Mouse (Mus musculus) heart, postnatal 0 days (tissue): ENCODE measurements at regions not wholly inside any gene's neighbourhood (a gene's known extent, or its start where the extent isn't known, plus 50 kb on each side); places are given as distances from the start of the nearest gene placed in this dataset.

Experiments used
- ATAC-seq: fragments of 200-750 bp; cut with Nextera tagmentation; 2 replicates; pipeline ENCODE4 v1.8.0; 2017; ENCODE audit warnings: low read depth, moderate number of reproducible peaks, moderate library complexity; ENCODE audit not compliant: insufficient read depth
- DNase-seq: peaks from one replicate; pipeline ENCODE4 v3.0.0-alpha.2; 2016; ENCODE audit warnings: low spot score
- H3K27ac ChIP-seq: fragments of 300-500 bp; sonication (generic); 2 replicates; pipeline ENCODE4 v1.5.1; 2014; ENCODE audit warnings: low read depth, mild to moderate bottlenecking
- H3K27me3 ChIP-seq: fragments of 300-500 bp; sonication (generic); 2 replicates; pipeline ENCODE4 v1.6.1; 2014; ENCODE audit warnings: low read length, mixed read lengths; ENCODE audit not compliant: control insufficient read depth, insufficient read depth
- H3K36me3 ChIP-seq: fragments of 300-500 bp; sonication (generic); replicated peaks from 2 replicates; pipeline ENCODE4 v1.6.1; 2014; ENCODE audit warnings: low read length, mixed read lengths; ENCODE audit not compliant: control insufficient read depth, insufficient read depth
- H3K4me1 ChIP-seq: fragments of 300-500 bp; sonication (generic); 2 replicates; pipeline ENCODE4 v1.6.1; 2014; ENCODE audit warnings: antibody characterized with exemption; ENCODE audit not compliant: control insufficient read depth, insufficient read depth
- H3K4me2 ChIP-seq: fragments of 300-500 bp; sonication (generic); 2 replicates; pipeline ENCODE4 v1.6.1; 2014; ENCODE audit warnings: low read depth, mild to moderate bottlenecking, low read length, moderate library complexity
- H3K4me3 ChIP-seq: fragments of 300-500 bp; sonication (generic); 2 replicates; pipeline ENCODE4 v1.5.1; 2014; ENCODE audit warnings: low read depth, low read length
- H3K9ac ChIP-seq: fragments of 300-500 bp; sonication (generic); replicated peaks from 2 replicates; pipeline ENCODE4 v1.6.1; 2014; ENCODE audit warnings: low read depth, low read length, mixed read lengths
- H3K9me3 ChIP-seq: fragments of 300-500 bp; sonication (generic); replicated peaks from 2 replicates; pipeline ENCODE4 v1.6.1; 2016; ENCODE audit warnings: low read length; ENCODE audit not compliant: control insufficient read depth
- CTCF ChIP-seq: IDR thresholded peaks from 2 replicates; pipeline ENCODE4 v1.5.1; 2016; ENCODE audit warnings: antibody characterized with exemption, control low read depth, low read depth
- EP300 ChIP-seq: IDR thresholded peaks from 2 replicates; pipeline ENCODE4 v1.6.1; 2016; ENCODE audit warnings: antibody characterized with exemption, low read depth
- WGBS: fragments of 180-500 bp; shearing (Covaris S2); extraction: QIAGEN DNeasy Blood & Tissue Kit; methylation state at CpG from one replicate; pipeline ENCODE4 v1.1.7; 2014; 5-methylcytosine and 5-hydroxymethylcytosine counted together

DNA sequence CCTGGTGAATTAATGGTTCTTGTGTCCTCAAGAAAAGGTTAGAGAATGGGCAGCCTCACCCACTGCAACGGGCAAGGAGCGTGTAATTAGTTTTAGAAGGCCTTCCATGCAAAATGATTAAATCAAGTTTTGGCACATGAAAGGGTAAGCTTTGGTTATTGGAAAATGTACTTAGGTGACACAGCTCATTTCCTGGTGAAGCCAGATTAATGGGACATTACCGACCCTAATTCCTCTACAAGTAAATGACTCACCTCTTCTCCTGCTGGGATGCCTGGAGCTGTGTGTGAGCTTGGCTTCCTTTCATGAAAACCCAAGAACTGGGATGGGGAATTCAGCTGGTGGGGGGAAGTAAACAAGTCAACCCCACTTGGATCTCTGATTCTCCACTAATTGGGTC lies 219.9 kb upstream of the Usp24 start:
- H3K4me3 ChIP-seq = no peak overlapping the region
- no peak for DNase-seq
- TF ChIP-seq EP300 (no peak), CTCF (no peak)
- WGBS = 78% methylated on average over 3 of the region's 3 CpGs
- H3K4me2 ChIP-seq = no peak overlapping the region
- no peak for ATAC-seq
- no peak overlapping the region for H3K27ac ChIP-seq
- no peaks in the 10 kb centered on the region for H3K9me3 ChIP-seq
- H3K27me3 ChIP-seq = no peaks in the 10 kb centered on the region
- no peak overlapping the region for H3K9ac ChIP-seq
- no peaks in the 10 kb centered on the region for H3K4me1 ChIP-seq
- no peaks in the 10 kb centered on the region for H3K36me3 ChIP-seq

GRCm38 (mm10) chr4:106097846-106098245 lies 218.2 kb upstream of the Usp24 start:
- no peak overlapping the region for H3K27ac ChIP-seq
- ATAC-seq (no peak), DNase-seq (no peak)
- H3K4me2 ChIP-seq = no peak overlapping the region
- H3K27me3 ChIP-seq = no peaks in the 10 kb centered on the region
- H3K9ac ChIP-seq = no peak overlapping the region
- no peak overlapping the region for H3K4me3 ChIP-seq
- no peak for TF ChIP-seq EP300
- no peak for TF ChIP-seq CTCF
- H3K36me3 ChIP-seq = no peaks in the 10 kb centered on the region
- 81% methylated on average over 1 of the region's 1 CpGs for WGBS
- H3K9me3 ChIP-seq = no peaks in the 10 kb centered on the region
- H3K4me1 ChIP-seq = no peaks in the 10 kb centered on the region

- Histone ChIP-seq H3K4me2 (no peak overlapping the region), H3K27me3 (no peaks in the 10 kb centered on the region), H3K9me3 (no peaks in the 10 kb centered on the region), H3K9ac (no peak overlapping the region), H3K4me1 (no peaks in the 10 kb centered on the region), H3K27ac (no peak overlapping the region), H3K4me3 (no peak overlapping the region), H3K36me3 (no peaks in the 10 kb centered on the region)
- no peak for ATAC-seq
- no peak for DNase-seq
- WGBS = 59% methylated on average over 11 of the region's 11 CpGs
- TF ChIP-seq EP300 = no peak
- no peak for TF ChIP-seq CTCF
Observed at GRCm38 (mm10) chr4:106100211-106101025, 215.6 kb upstream of the Usp24 start.

DNA sequence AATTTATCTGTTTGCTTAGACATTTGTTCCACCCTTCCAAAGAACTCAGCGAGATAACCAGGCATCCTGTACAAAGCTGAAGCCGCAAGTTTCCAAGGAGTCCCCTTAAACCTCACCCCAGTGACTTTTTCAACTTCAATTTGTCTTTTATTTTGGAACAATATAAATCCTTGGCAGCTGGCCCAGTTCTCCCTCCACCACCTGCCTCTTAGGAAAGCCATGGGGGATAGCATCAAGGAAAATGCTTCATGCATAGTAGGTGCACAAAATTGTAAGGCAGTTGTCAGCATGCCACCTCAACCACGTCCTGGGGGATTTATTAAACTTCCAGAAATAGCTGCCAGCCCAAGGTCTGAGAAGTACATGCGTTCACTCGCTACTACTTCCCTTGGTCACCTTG lies 214.1 kb upstream of the Usp24 start:
- DNase-seq (peak; percentile 26), ATAC-seq (no peak)
- H3K4me1 ChIP-seq = no peaks in the 10 kb centered on the region
- no peak overlapping the region for H3K4me3 ChIP-seq
- no peaks in the 10 kb centered on the region for H3K27me3 ChIP-seq
- 26% methylated on average over 5 of the region's 5 CpGs for WGBS
- no peak overlapping the region for H3K27ac ChIP-seq
- no peak overlapping the region for H3K9ac ChIP-seq
- TF ChIP-seq CTCF (no peak), EP300 (no peak)
- no peaks in the 10 kb centered on the region for H3K9me3 ChIP-seq
- H3K4me2 ChIP-seq = no peak overlapping the region
- H3K36me3 ChIP-seq = no peaks in the 10 kb centered on the region

- no peak for DNase-seq
- Histone ChIP-seq H3K36me3 (no peaks in the 10 kb centered on the region), H3K4me3 (no peak overlapping the region), H3K9ac (no peak overlapping the region), H3K4me2 (no peak overlapping the region), H3K9me3 (no peaks in the 10 kb centered on the region), H3K4me1 (no peaks in the 10 kb centered on the region), H3K27me3 (no peaks in the 10 kb centered on the region), H3K27ac (no peak overlapping the region)
- WGBS = 61% methylated on average over 7 of the region's 7 CpGs
- TF ChIP-seq EP300 = no peak
- no peak for TF ChIP-seq CTCF
- no peak for ATAC-seq
Observed at GRCm38 (mm10) chr4:106102451-106102977, 213.5 kb upstream of the Usp24 start.
